19 mouse cellular contexts compared by ENCODE assay signal in the genomic region with DNA sequence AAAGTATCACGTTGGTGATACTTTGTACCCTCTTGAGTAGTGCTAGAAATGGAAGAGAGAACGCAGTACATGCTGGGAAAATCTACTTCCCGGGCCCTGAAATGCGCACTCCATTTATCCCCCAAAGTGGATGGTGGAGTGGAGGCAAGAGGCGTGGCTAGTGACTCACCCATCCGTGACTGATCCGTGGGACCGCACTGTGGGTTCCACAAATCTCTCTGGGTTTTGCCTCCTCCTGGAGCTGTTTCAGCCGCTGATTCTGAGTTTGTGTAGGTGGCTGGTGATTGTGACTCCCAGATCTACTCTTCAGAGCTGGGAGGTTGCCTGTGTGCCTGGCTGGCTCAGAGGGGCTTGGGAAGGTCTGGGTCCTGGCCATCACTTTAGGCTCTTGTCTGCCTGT. TPM values are rescaled to one million over a fixed set of nuclear protein-coding genes. Genes with fewer than 3 reads are reported as not detected.
A peak's percentile ranks its signal among the peaks of the same experiment; 100 is the strongest.
DNase-seq lines count a peak whose midpoint lies in the region; ATAC-seq lines count a peak whose summit lies in the region.
"Had no signal": no experiment of that assay in that cellular context is flagged by ENCODE, and none has a peak within 500 bp of the region (broad histone marks: within the 10 kb centered on the region; RNA-seq: fewer than 3 reads in every experiment).

No protein-coding gene starts in this region.

- H3K36me3 ChIP-seq in embryonic facial prominence, embryonic 13.5 days = peaks cover 18% of the 10 kb centered on the region
- H3K36me3 ChIP-seq in midbrain, embryonic 11.5 days (ENCODE audit: control insufficient read depth, insufficient read depth, low read length) = peaks cover 3% of the 10 kb centered on the region

- no peak overlapping the region for H3K4me3 ChIP-seq in embryonic facial prominence, embryonic 13.5 days
- H3K4me3 ChIP-seq in midbrain, embryonic 11.5 days (ENCODE audit: low read depth, low read length) = no peak overlapping the region
- H3K4me3 ChIP-seq: forebrain, embryonic 15.5 days; lung, embryonic 15.5 days; midbrain, embryonic 12.5 days; neural tube, embryonic 12.5 days had no signal

- no peaks in the 10 kb centered on the region for H3K9me3 ChIP-seq in embryonic facial prominence, embryonic 13.5 days
- H3K9me3 ChIP-seq in midbrain, embryonic 11.5 days (ENCODE audit: control insufficient read depth, low read length) = no peaks in the 10 kb centered on the region; the same call in 1 of the 2 replicates
- H3K9me3 ChIP-seq: forebrain, embryonic 15.5 days; lung, embryonic 15.5 days; neural tube, embryonic 12.5 days had no signal

- H3K27ac ChIP-seq in embryonic facial prominence, embryonic 13.5 days = 0 out of 2 replicates have a peak overlapping the region, but pooled peaks have one; percentile 33
- no peak overlapping the region for H3K27ac ChIP-seq in midbrain, embryonic 11.5 days (ENCODE audit: low read depth, low read length)
- H3K27ac ChIP-seq: forebrain, embryonic 15.5 days; lung, embryonic 15.5 days; midbrain, embryonic 12.5 days; neural tube, embryonic 12.5 days had no signal

- H3K4me1 ChIP-seq in embryonic facial prominence, embryonic 13.5 days = peaks cover 59% of the 10 kb centered on the region
- peaks cover 31% of the 10 kb centered on the region for H3K4me1 ChIP-seq in midbrain, embryonic 11.5 days (ENCODE audit: control insufficient read depth, insufficient read depth, low read length)

- ATAC-seq in embryonic facial prominence, embryonic 13.5 days (ENCODE audit: insufficient number of reproducible peaks, insufficient read depth, low FRiP score, low TSS enrichment, low read depth) = no peak
- ATAC-seq in midbrain, embryonic 11.5 days (ENCODE audit: low FRiP score) = no peak
- ATAC-seq: forebrain, embryonic 15.5 days; Patski had no signal

- H3K9ac ChIP-seq in embryonic facial prominence, embryonic 13.5 days = no peak overlapping the region
- no peak overlapping the region for H3K9ac ChIP-seq in midbrain, embryonic 11.5 days (ENCODE audit: low read length)
- H3K9ac ChIP-seq: forebrain, embryonic 15.5 days; lung, embryonic 15.5 days; midbrain, embryonic 12.5 days; neural tube, embryonic 12.5 days had no signal

- intact Hi-C loops in left cerebral cortex, postnatal 10 days (cut with DNase I) = no loop called here
- intact Hi-C loops in gastrocnemius, postnatal 14 days (cut with DNase I; ENCODE audit: low total_unique reads) = no loop called here

- peak; percentile 38 for DNase-seq in left cerebral cortex, adult 11 months (ENCODE audit: low spot score)
- no peak for DNase-seq in left cerebral cortex, postnatal 10 days (ENCODE audit: extremely low spot score in 1 of 2, low spot score in 2 of 2)
- DNase-seq in layer of hippocampus, postnatal 36 days = peak; percentile 36 to 38
- DNase-seq in right cerebral cortex, postnatal 25 days = peak; percentile 66
- no peak for DNase-seq in midbrain, embryonic 11.5 days (ENCODE audit: low spot score, missing footprints)
- DNase-seq in gastrocnemius, postnatal 14 days = no peak
- no peak for DNase-seq in kidney, adult 8-10 months
- DNase-seq: cerebellum, postnatal 14 days; heart, adult 11 months; kidney, postnatal 25 days; retina, postnatal 1 day; thymus, postnatal 36 days had no signal

- 77% methylated on average over 9 of the region's 9 CpGs for WGBS in embryonic facial prominence, embryonic 13.5 days
- 72% methylated on average over 9 of the region's 9 CpGs for WGBS in midbrain, embryonic 11.5 days

- H3K27me3 ChIP-seq in embryonic facial prominence, embryonic 13.5 days = no peaks in the 10 kb centered on the region
- no peaks in the 10 kb centered on the region for H3K27me3 ChIP-seq in midbrain, embryonic 11.5 days (ENCODE audit: control insufficient read depth, insufficient read depth, low read length)
- H3K27me3 ChIP-seq: CH12.LX; forebrain, embryonic 15.5 days; lung, embryonic 15.5 days; midbrain, embryonic 12.5 days; neural tube, embryonic 12.5 days; Patski had no signal

- no peak overlapping the region for H3K4me2 ChIP-seq in embryonic facial prominence, embryonic 13.5 days
- no peak overlapping the region for H3K4me2 ChIP-seq in midbrain, embryonic 11.5 days
- H3K4me2 ChIP-seq: forebrain, embryonic 15.5 days; lung, embryonic 15.5 days; midbrain, embryonic 12.5 days; neural tube, embryonic 12.5 days had no signal

RNA-seq across cellular contexts. Expression of a gene that starts 32.2 kb away (rescaled TPM):
- total RNA-seq in left cerebral cortex, postnatal 10 days (2021) = 100 to 1,000 TPM; 369 to 379 TPM
- 17.7 and 20.1 TPM in 2 replicates for polyA plus RNA-seq in embryonic facial prominence, embryonic 13.5 days (2015; fragmentation: Nextera tagmentation; extraction: Ambion mirVana)
- 100 to 1,000 TPM; 278 to 289 TPM for total RNA-seq in layer of hippocampus, postnatal 36 days (2021)
- polyA plus RNA-seq in midbrain, embryonic 11.5 days (2014; fragmentation: Nextera tagmentation; extraction: Ambion mirVana) = 23.7 and 28.5 TPM in 2 replicates
- 10 to 100 TPM; 16.2 to 16.4 TPM for total RNA-seq in gastrocnemius, postnatal 14 days (2021)

Comparison
In these comparisons a context has a peak if more than half of its experiments do, and no peak if none do; other contexts are left out.
1. DNase-seq: peak in left cerebral cortex, adult 11 months (single experiment), layer of hippocampus, postnatal 36 days (2 of 2) and right cerebral cortex, postnatal 25 days (single experiment); none in left cerebral cortex, postnatal 10 days (0 of 2), midbrain, embryonic 11.5 days (single experiment), gastrocnemius, postnatal 14 days (single experiment) and kidney, adult 8-10 months (0 of 2).
2. RNA of a gene that starts 32.2 kb away (total RNA-seq): 369 to 379 TPM in left cerebral cortex, postnatal 10 days and 278 to 289 TPM in layer of hippocampus, postnatal 36 days; 16.2 to 16.4 TPM in gastrocnemius, postnatal 14 days; every median in the first group is over 10 times any median in the second.